Mouse (Mus musculus): Measurements from ENCODE around the gene Slco1a6.
"Not testable (repeated sequence)": the region's sequence is repeated elsewhere in the genome, so short reads cannot be mapped to it uniquely, and the experiment has no call there.

Slco1a6 gene

GRCm38 (mm10) chr6:142208421-142208820 lies at the start of gene Slco1a6:
Slco1a6 (minus strand) TSS chr6:142208521.
- DNase-seq, result no peak

- DNase-seq, result not testable (repeated sequence)
These were observed 42.5 kb upstream of the Slco1a6 start for GRCm38 (mm10) chr6:142250738-142251307.

- DNase-seq, result no peak
These were observed 36.7 kb upstream of the Slco1a6 start for GRCm38 (mm10) chr6:142245065-142245464.

GRCm38 (mm10) chr6:142239468-142239867 lies 31.1 kb upstream of the Slco1a6 start:
- no peak for DNase-seq

- DNase-seq, result no peak
These were observed 11.8 kb upstream of the Slco1a6 start for GRCm38 (mm10) chr6:142220138-142220537.

GRCm38 (mm10) chr6:142211821-142212220 lies 3.5 kb upstream of the Slco1a6 start:
- no peak for DNase-seq

- no peak for DNase-seq
These were observed 1.4 kb upstream of the Slco1a6 start for GRCm38 (mm10) chr6:142209749-142210148.

GRCm38 (mm10) chr6:142200524-142200923 lies 7.8 kb downstream of the Slco1a6 start:
- no peak for DNase-seq

GRCm38 (mm10) chr6:142194245-142194644 lies 14.1 kb downstream of the Slco1a6 start:
- DNase-seq, result no peak

- DNase-seq, result peak in 1 of 2 experiments; percentile 39
These were observed 16.4 kb downstream of the Slco1a6 start for GRCm38 (mm10) chr6:142191962-142192361.

GRCm38 (mm10) chr6:142187426-142187825 lies 20.9 kb downstream of the Slco1a6 start:
- DNase-seq, result peak in 1 of 2 experiments; percentile 45

GRCm38 (mm10) chr6:142185868-142186415 lies 22.4 kb downstream of the Slco1a6 start:
- DNase-seq, result peak; percentile 29 to 37

- DNase-seq, result no peak
These were observed 44.9 kb downstream of the Slco1a6 start for GRCm38 (mm10) chr6:142163406-142163805.

GRCm38 (mm10) chr6:142161171-142161570 lies 47.1 kb downstream of the Slco1a6 start:
- peak in 1 of 2 experiments; percentile 49 for DNase-seq

- DNase-seq, result not testable (repeated sequence)
These were observed 54.2 kb downstream of the Slco1a6 start for GRCm38 (mm10) chr6:142154081-142154480.

- no peak for DNase-seq
These were observed 60.0 kb downstream of the Slco1a6 start for GRCm38 (mm10) chr6:142148371-142148770.

GRCm38 (mm10) chr6:142111667-142112305 lies 96.5 kb downstream of the Slco1a6 start:
- DNase-seq, result no peak

- DNase-seq, result no peak
These were observed 117.2 kb downstream of the Slco1a6 start for GRCm38 (mm10) chr6:142091126-142091525.

- DNase-seq, result peak; percentile 30 to 51
These were observed 150.0 kb downstream of the Slco1a6 start for GRCm38 (mm10) chr6:142058281-142058680.

GRCm38 (mm10) chr6:142047689-142048088 lies 160.6 kb downstream of the Slco1a6 start:
- DNase-seq, result no peak

GRCm38 (mm10) chr6:142045746-142046145 lies 162.6 kb downstream of the Slco1a6 start:
- peak; percentile 39 to 61 for DNase-seq

GRCm38 (mm10) chr6:142041896-142042295 lies 166.4 kb downstream of the Slco1a6 start:
- peak; percentile 47 to 75 for DNase-seq

- DNase-seq, result peak; percentile 50 to 55
These were observed 167.8 kb downstream of the Slco1a6 start for GRCm38 (mm10) chr6:142040306-142041175.
